Mouse (Mus musculus) ES-E14 (cell line): ENCODE data around the gene Gm10282. TPM values are rescaled to one million over a fixed set of nuclear protein-coding genes. Genes with fewer than 3 reads are reported as not detected.

Source experiments
- DNase-seq: peaks from one replicate; pipeline ENCODE4 v3.0.0-alpha.2; 2013; ENCODE audit warnings: low read depth, low spot score
- H3K27ac ChIP-seq: 2 replicates; pipeline ENCODE4 v1.5.1; 2012; ENCODE audit warnings: low read depth, mild to moderate bottlenecking, low read length, moderate library complexity, mixed read lengths; ENCODE audit not compliant: poor library complexity, insufficient read depth, severe bottlenecking
- H3K36me3 ChIP-seq: 2 replicates; pipeline ENCODE4 v1.6.1; 2012; ENCODE audit warnings: mild to moderate bottlenecking, low read length, moderate library complexity, mixed read lengths; ENCODE audit not compliant: control insufficient read depth, poor library complexity, insufficient read depth, severe bottlenecking
- H3K4me1 ChIP-seq, 2 experiments: fragments of 150-350 bp in 1 of 2; sonication (generic) in 1 of 2; 2 replicates each; pipeline ENCODE4 v1.6.1; 2012; ENCODE audit warnings: low read length in 2 of 2, mild to moderate bottlenecking in 1 of 2, mixed read lengths in 1 of 2; ENCODE audit not compliant: control insufficient read depth in 2 of 2, insufficient read depth in 2 of 2, poor library complexity in 1 of 2
- H3K4me3 ChIP-seq, 2 experiments: fragments of 150-350 bp in 1 of 2; sonication (generic) in 1 of 2; 2 replicates each; pipeline ENCODE4 v1.5.1; 2012; ENCODE audit warnings: low read length in 2 of 2, low read depth in 1 of 2, mild to moderate bottlenecking in 1 of 2, mixed read lengths in 1 of 2; ENCODE audit not compliant: insufficient read depth in 1 of 2, poor library complexity in 1 of 2, severe bottlenecking in 1 of 2
- H3K9ac ChIP-seq: 2 replicates; pipeline ENCODE4 v1.6.1; 2012; ENCODE audit warnings: low read depth, mild to moderate bottlenecking, low read length, mixed read lengths; ENCODE audit not compliant: poor library complexity, insufficient read depth, severe bottlenecking
- H3K9me3 ChIP-seq: fragments of 150-350 bp; sonication (generic); 2 replicates; pipeline ENCODE4 v1.6.1; 2012; ENCODE audit warnings: low read depth, mild to moderate bottlenecking, low read length; ENCODE audit not compliant: control insufficient read depth, insufficient read depth
- CHD2 ChIP-seq: IDR thresholded peaks from 2 replicates; pipeline ENCODE4 v1.6.1; 2014; ENCODE audit warnings: mild to moderate bottlenecking, low read depth, low read length, inconsistent platforms
- HCFC1 ChIP-seq: IDR thresholded peaks from 2 replicates; pipeline ENCODE4 v1.6.1; 2012; ENCODE audit warnings: low read length, inconsistent platforms, borderline replicate concordance; ENCODE audit not compliant: insufficient read depth
- MAFK ChIP-seq: IDR thresholded peaks from 2 replicates; pipeline ENCODE4 v1.6.1; 2014; ENCODE audit warnings: mild to moderate bottlenecking, low read depth, low read length, inconsistent platforms; ENCODE audit not compliant: insufficient read depth
- ZC3H11A ChIP-seq: IDR thresholded peaks from 2 replicates; pipeline ENCODE4 v1.6.1; 2012; ENCODE audit warnings: low read depth, mild to moderate bottlenecking, inconsistent platforms, low read length, borderline replicate concordance
- ZNF384 ChIP-seq: IDR thresholded peaks from 2 replicates; pipeline ENCODE4 v1.6.1; 2012; ENCODE audit warnings: low read depth, low read length, inconsistent platforms
- in situ Hi-C, 2 experiments: fragments of 600-800 bp; cut with MboI; formaldehyde crosslinking; loops; one replicate each; pipeline ENCODE4 v1.15.1; 2025; ENCODE audit warnings: low sequenced_read_pairs in 2 of 2, inconsistent platforms in 1 of 2; ENCODE audit not compliant: unreplicated experiment in 2 of 2
- total RNA-seq: library from RNA; depleted of rRNA; stranded (reverse); fragments of 300-350 nt; gene quantifications from 2 replicates; pipeline ENCODE4 v1.2.3, GENCODE M21; 2012

Gene Gm10282
- total RNA-seq, 1 experiment, result 21.2 TPM

GRCm38 (mm10) chr8:72316053-72316695 lies 11.1 kb upstream of the Gm10282 start:
- peaks cover 9 to 25% of the 10 kb centered on the region in 2 experiments for H3K4me1 ChIP-seq
- H3K9ac ChIP-seq, result peak overlapping the region; percentile 70
- H3K36me3 ChIP-seq, result peaks cover 22% of the 10 kb centered on the region
- no peaks in the 10 kb centered on the region for H3K9me3 ChIP-seq
- in situ Hi-C loops, result no loop called here
- H3K27ac ChIP-seq, result peak overlapping the region; percentile 99
- H3K4me3 ChIP-seq, result no peak overlapping the region
- TF ChIP-seq ZC3H11A, result no peak
- peak; percentile 76 for TF ChIP-seq ZNF384
- no peak for TF ChIP-seq HCFC1
- TF ChIP-seq MAFK, result no peak
- no peak for TF ChIP-seq CHD2
- peak; percentile 81 for DNase-seq

GRCm38 (mm10) chr8:72312926-72313518 lies 8.0 kb upstream of the Gm10282 start:
- no peak overlapping the region for H3K27ac ChIP-seq
- no peaks in the 10 kb centered on the region for H3K9me3 ChIP-seq
- DNase-seq, result no peak
- in situ Hi-C loops, result no loop called here
- no peak overlapping the region for H3K4me3 ChIP-seq
- no peak overlapping the region for H3K9ac ChIP-seq
- no peaks in the 10 kb centered on the region for H3K36me3 ChIP-seq
- TF ChIP-seq ZNF384, result no peak
- TF ChIP-seq ZC3H11A, result no peak
- no peak for TF ChIP-seq MAFK
- TF ChIP-seq CHD2, result no peak
- no peak for TF ChIP-seq HCFC1
- peaks cover 13 to 40% of the 10 kb centered on the region in 2 experiments for H3K4me1 ChIP-seq

DNA sequence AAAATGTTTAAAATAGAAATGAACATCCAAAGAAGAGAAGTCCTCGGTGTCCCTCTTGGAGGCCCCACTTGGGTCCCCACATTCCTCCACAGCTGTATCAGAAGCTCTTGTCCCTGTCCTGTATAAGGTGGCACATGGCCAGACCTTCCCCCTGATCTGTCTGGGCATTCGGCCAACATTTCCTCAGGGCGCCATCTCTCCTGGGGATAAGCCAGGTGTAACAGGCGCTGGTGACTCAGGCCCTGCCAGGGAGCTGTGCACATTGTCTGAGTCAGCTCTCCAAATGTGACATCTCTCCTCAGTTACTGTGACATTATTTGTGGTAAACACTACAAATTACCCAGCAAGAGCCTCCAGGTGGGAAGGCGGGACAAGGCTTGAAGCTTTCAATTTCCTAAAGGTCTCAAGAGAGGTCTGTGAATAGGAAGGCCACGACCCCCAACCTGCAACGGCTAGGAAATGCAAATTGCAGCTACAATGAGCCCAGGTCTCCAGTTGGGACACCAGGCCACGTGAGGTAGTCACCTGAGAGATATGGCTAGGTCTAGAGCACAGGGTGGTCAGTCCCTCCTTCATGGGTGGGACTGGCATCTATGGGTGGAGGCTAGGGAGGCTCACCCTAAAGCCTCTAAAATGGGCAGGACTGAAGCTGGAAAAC lies 5.9 kb upstream of the Gm10282 start:
- in situ Hi-C loops, result no loop called here
- no peak for DNase-seq
- peak overlapping the region; percentile 87 for H3K27ac ChIP-seq

DNA sequence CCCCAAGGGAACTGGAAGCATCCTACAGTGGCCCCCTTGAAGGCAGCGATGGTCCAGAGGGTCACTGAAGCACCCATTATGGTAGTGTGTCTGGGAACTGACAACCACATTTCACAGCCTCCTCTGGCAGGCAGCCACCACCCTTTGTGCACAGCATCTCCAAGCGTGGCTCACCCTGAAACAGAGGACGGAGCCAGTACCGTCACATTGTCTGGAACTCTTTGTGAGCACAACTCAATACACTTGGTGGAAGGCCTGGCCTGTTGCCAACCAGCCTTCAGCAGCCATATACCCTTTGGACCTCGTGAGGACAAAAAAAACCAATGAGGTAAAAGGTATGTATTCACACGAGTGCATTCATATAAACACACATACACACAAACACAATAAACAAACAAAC lies 3.2 kb upstream of the Gm10282 start:
- Histone ChIP-seq H3K9ac (no peak overlapping the region), H3K4me3 (no peak overlapping the region), H3K9me3 (no peaks in the 10 kb centered on the region), H3K36me3 (no peaks in the 10 kb centered on the region), H3K27ac (peak overlapping the region; percentile 38), H3K4me1 (peaks cover 12 to 33% of the 10 kb centered on the region in 2 experiments)
- DNase-seq, result no peak
- in situ Hi-C loops, result no loop called here
- TF ChIP-seq HCFC1 (no peak), CHD2 (no peak), ZC3H11A (no peak), MAFK (no peak), ZNF384 (no peak)

More for the DNA sequence above, 5.9 kb upstream of the Gm10282 start:
- no peak overlapping the region for H3K9ac ChIP-seq
- TF ChIP-seq MAFK (peak; percentile 75), HCFC1 (no peak)
- peaks cover 10 to 37% of the 10 kb centered on the region in 2 experiments for H3K4me1 ChIP-seq
- H3K4me3 ChIP-seq, result no peak overlapping the region
- no peaks in the 10 kb centered on the region for H3K36me3 ChIP-seq
- H3K9me3 ChIP-seq, result no peaks in the 10 kb centered on the region
